Mouse (Mus musculus) forebrain, embryonic 16.5 days (tissue): ENCODE data around the gene Cyp11a1. TPM values are rescaled to one million over a fixed set of nuclear protein-coding genes. Genes with fewer than 3 reads are reported as not detected.

Experiments
- ATAC-seq: fragments of 200-750 bp; cut with Nextera tagmentation; 2 replicates; pipeline ENCODE4 v1.8.0; 2017; ENCODE audit warnings: mild to moderate bottlenecking, moderate library complexity
- H3K27ac ChIP-seq: fragments of 300-500 bp; sonication (generic); 2 replicates; pipeline ENCODE4 v1.5.1; 2014; ENCODE audit warnings: low read length, control low read depth
- H3K27me3 ChIP-seq: fragments of 300-500 bp; sonication (generic); replicated peaks from 2 replicates; pipeline ENCODE4 v1.6.1; 2014; ENCODE audit warnings: low read length; ENCODE audit not compliant: control insufficient read depth, insufficient read depth
- H3K36me3 ChIP-seq: fragments of 300-500 bp; sonication (generic); 2 replicates; pipeline ENCODE4 v1.6.1; 2014; ENCODE audit not compliant: control insufficient read depth, insufficient read depth
- H3K4me1 ChIP-seq: fragments of 300-500 bp; sonication (generic); replicated peaks from 2 replicates; pipeline ENCODE4 v1.6.1; 2014; ENCODE audit warnings: low read length; ENCODE audit not compliant: control insufficient read depth, insufficient read depth
- H3K4me2 ChIP-seq: fragments of 300-500 bp; sonication (generic); 2 replicates; pipeline ENCODE4 v1.6.1; 2014; ENCODE audit warnings: mild to moderate bottlenecking, low read length, control low read depth
- H3K4me3 ChIP-seq: fragments of 300-500 bp; sonication (generic); replicated peaks from 2 replicates; pipeline ENCODE4 v1.5.1; 2014; ENCODE audit warnings: mild to moderate bottlenecking, low read length, control low read depth
- H3K9ac ChIP-seq: fragments of 300-500 bp; sonication (generic); replicated peaks from 2 replicates; pipeline ENCODE4 v1.6.1; 2014; ENCODE audit warnings: low read depth, low read length, control low read depth
- H3K9me3 ChIP-seq: fragments of 300-500 bp; sonication (generic); 2 replicates; pipeline ENCODE4 v1.6.1; 2016; ENCODE audit warnings: low read length; ENCODE audit not compliant: control insufficient read depth
- WGBS: fragments of 180-500 bp; shearing (Covaris S2); extraction: QIAGEN DNeasy Blood & Tissue Kit; methylation state at CpG from one replicate; pipeline ENCODE4 v1.1.7; 2014; 5-methylcytosine and 5-hydroxymethylcytosine counted together
- polyA plus RNA-seq: library from polyadenylated mRNA; unstranded; fragments of >200 nt; fragmentation: Nextera tagmentation; extraction: Ambion mirVana; gene quantifications from 2 replicates; pipeline ENCODE4 v1.2.1, GENCODE M21; 2015

Gene Cyp11a1
- polyA plus RNA-seq, 1 experiment from 2014 or later: 0.66 TPM

DNA sequence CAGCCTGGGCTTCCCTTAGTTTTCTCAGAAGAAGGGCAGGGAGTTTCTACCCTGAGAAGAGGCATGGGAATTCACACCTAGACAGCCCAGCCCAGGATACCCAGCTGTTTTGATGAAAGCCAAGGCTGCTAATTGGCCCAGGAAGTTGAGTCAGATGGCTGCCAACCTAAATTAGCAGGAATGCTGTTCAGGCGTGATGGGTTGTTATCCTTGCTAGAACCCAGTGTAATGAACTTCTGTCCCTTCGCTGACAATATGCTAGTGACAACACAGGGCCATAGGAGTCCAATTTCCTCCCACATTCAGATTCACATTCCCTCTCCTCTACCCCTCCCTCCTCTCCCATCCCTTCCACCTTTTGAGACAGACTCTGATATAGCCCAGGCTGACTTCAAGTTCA lies 6.7 kb downstream of the Cyp11a1 start:
- Histone ChIP-seq H3K27ac (no peak overlapping the region), H3K9me3 (no peaks in the 10 kb centered on the region), H3K36me3 (no peaks in the 10 kb centered on the region), H3K4me1 (peaks cover 14% of the 10 kb centered on the region), H3K4me2 (no peak overlapping the region), H3K27me3 (no peaks in the 10 kb centered on the region), H3K9ac (no peak overlapping the region), H3K4me3 (no peak overlapping the region)
- WGBS: 25% methylated on average over 2 of the region's 2 CpGs
- ATAC-seq: peak; percentile 34

DNA sequence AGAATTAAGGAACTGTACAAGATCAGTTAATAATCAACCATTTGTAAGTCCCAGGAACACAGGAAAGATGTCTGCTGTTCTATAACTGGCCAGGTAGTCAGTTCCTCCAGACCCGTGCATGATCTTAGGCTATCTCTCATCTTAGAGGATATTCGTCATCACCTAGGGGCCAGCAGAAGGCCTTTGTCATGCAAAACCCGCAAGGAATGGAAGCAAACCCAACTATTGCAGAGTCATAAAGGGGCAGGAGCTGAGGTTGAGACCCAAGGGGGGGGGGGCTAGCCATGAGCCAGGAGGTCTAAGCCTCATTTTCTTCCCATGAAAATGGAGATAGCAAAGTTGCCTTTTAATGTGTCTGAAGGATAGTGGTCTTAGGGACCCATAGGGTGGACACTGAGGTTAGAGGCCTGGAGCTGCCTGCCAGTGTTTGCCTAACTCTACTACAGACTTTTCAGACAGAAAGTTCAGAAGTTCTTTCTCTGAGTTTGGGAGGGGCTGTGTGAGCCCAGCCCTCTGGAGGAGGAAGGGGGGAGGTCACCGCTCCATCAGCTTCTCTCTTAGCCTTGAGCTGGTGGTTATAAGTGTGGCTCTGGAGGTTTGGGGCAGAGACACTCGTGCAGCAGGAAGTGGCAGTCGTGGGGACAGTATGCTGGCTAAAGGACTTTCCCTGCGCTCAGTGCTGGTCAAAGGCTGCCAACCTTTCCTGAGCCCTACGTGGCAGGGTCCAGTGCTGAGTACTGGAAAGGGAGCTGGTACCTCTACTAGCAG lies 8.4 kb downstream of the Cyp11a1 start:
- Histone ChIP-seq H3K4me2 (no peak overlapping the region), H3K9me3 (no peaks in the 10 kb centered on the region), H3K9ac (no peak overlapping the region), H3K36me3 (no peaks in the 10 kb centered on the region), H3K27me3 (no peaks in the 10 kb centered on the region), H3K27ac (no peak overlapping the region), H3K4me3 (no peak overlapping the region), H3K4me1 (peaks cover under 1% of the 10 kb centered on the region)
- ATAC-seq: no peak
- 70% methylated on average over 8 of the region's 8 CpGs for WGBS

- no peaks in the 10 kb centered on the region; the same call in 1 of the 2 replicates for H3K4me1 ChIP-seq
- WGBS: 81% methylated on average over 6 of the region's 6 CpGs
These were observed 9.6 kb downstream of the Cyp11a1 start for GRCm38 (mm10) chr9:58015856-58016255.

DNA sequence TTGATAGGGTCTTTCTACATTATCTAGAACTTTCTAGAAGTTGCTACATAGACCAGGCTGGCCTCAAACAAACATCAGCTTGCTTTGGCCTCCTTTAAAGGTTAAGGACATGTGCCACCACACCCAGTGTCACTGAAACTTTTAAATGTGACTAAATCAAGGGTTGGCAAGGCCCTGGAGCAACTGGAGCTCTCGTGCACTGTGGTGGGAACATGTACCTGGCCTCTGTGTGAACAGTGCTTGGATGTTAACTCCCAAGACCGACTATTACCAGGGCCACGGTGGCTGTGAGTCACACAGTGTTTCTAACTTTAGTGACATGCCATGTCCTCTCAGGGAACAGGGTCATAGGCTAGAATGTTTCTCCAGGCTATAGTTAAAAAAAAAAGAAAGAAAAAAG lies 10.8 kb downstream of the Cyp11a1 start:
- ATAC-seq: no peak
- WGBS: 83% methylated on average over 3 of the region's 3 CpGs
- H3K9me3 ChIP-seq: no peaks in the 10 kb centered on the region
- H3K27ac ChIP-seq: no peak overlapping the region
- H3K36me3 ChIP-seq: no peaks in the 10 kb centered on the region
- no peaks in the 10 kb centered on the region for H3K27me3 ChIP-seq
- no peak overlapping the region for H3K9ac ChIP-seq
- no peaks in the 10 kb centered on the region; the same call in 1 of the 2 replicates for H3K4me1 ChIP-seq
- no peak overlapping the region for H3K4me2 ChIP-seq
- H3K4me3 ChIP-seq: no peak overlapping the region

More at GRCm38 (mm10) chr9:58015856-58016255, 9.6 kb downstream of the Cyp11a1 start:
- no peaks in the 10 kb centered on the region for H3K27me3 ChIP-seq
- ATAC-seq: no peak
- H3K4me2 ChIP-seq: no peak overlapping the region
- H3K36me3 ChIP-seq: no peaks in the 10 kb centered on the region
- no peak overlapping the region for H3K27ac ChIP-seq
- H3K9ac ChIP-seq: no peak overlapping the region
- H3K9me3 ChIP-seq: no peaks in the 10 kb centered on the region
- no peak overlapping the region for H3K4me3 ChIP-seq

- 93% methylated on average over 5 of the region's 5 CpGs for WGBS
- H3K27me3 ChIP-seq: no peaks in the 10 kb centered on the region
- ATAC-seq: no peak
- H3K9me3 ChIP-seq: no peaks in the 10 kb centered on the region
- no peak overlapping the region for H3K4me3 ChIP-seq
- H3K27ac ChIP-seq: no peak overlapping the region
- no peaks in the 10 kb centered on the region; the same call in 1 of the 2 replicates for H3K4me1 ChIP-seq
- H3K36me3 ChIP-seq: no peaks in the 10 kb centered on the region
- no peak overlapping the region for H3K4me2 ChIP-seq
- no peak overlapping the region for H3K9ac ChIP-seq
These were observed 12.2 kb downstream of the Cyp11a1 start for GRCm38 (mm10) chr9:58018385-58018784.

DNA sequence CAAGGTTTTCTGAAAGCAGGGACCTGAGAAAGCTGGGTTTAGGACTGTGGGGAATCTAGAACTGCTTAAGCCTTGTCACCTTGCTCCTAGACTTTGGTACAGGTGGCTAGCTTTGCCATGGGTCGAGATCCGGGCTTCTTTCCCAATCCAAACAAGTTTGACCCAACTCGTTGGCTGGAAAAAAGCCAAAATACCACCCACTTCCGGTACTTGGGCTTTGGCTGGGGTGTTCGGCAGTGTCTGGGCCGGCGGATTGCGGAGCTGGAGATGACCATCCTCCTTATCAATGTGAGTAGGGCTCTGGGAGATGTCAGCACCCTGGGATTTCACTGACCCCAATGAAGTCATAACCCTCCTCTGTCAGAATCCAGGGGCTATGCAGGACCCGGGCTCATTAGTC lies 19.8 kb downstream of the Cyp11a1 start:
- no peak overlapping the region for H3K4me2 ChIP-seq
- H3K27me3 ChIP-seq: no peaks in the 10 kb centered on the region
- H3K4me1 ChIP-seq: no peaks in the 10 kb centered on the region; the same call in 1 of the 2 replicates
- ATAC-seq: no peak
- no peak overlapping the region for H3K9ac ChIP-seq
- no peak overlapping the region for H3K27ac ChIP-seq
- no peaks in the 10 kb centered on the region for H3K9me3 ChIP-seq
- 88% methylated on average over 9 of the region's 9 CpGs for WGBS
- no peaks in the 10 kb centered on the region for H3K36me3 ChIP-seq
- H3K4me3 ChIP-seq: no peak overlapping the region

DNA sequence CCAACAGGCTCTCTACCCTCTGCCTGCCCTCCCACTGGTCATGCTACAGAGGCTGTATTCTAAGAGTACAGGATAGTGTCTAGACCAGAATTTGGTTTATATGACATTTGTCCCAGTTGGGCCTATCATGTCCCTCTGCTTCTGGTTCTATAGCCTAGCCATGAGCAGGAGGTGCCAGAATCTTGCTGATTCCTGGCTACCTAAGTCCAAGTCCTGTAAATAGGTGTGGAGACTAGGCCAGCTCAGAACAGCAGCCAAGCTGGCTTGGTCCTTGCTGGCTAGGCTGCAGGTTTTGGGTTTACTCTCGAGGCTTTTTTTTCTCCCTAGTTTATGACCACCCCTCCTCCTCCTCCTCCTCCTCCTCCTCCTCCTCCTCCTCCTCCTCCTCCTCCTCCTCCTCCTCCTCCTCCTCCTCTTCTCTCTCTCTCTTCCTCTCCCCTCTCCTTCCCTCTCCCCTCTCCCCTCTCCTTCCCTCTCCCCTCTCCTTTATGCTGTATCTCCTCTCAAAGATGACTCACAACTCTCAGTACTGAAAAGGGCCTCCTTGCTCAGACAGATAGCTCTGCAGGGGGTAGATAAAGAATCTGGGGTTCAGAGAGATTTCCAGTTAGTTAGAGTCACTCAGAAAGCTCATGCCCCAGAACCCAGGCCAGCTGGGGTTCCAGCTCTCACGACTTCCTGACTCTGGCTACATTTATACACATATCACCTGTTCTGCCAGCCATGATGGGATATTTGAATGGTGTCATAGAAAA lies 21.4 kb downstream of the Cyp11a1 start:
- Histone ChIP-seq H3K9me3 (no peaks in the 10 kb centered on the region), H3K27me3 (no peaks in the 10 kb centered on the region), H3K4me2 (no peak overlapping the region), H3K36me3 (no peaks in the 10 kb centered on the region), H3K27ac (no peak overlapping the region), H3K9ac (no peak overlapping the region), H3K4me1 (no peaks in the 10 kb centered on the region; the same call in 1 of the 2 replicates), H3K4me3 (no peak overlapping the region)
- WGBS: 71% methylated on average over 2 of the region's 2 CpGs
- ATAC-seq: no peak

DNA sequence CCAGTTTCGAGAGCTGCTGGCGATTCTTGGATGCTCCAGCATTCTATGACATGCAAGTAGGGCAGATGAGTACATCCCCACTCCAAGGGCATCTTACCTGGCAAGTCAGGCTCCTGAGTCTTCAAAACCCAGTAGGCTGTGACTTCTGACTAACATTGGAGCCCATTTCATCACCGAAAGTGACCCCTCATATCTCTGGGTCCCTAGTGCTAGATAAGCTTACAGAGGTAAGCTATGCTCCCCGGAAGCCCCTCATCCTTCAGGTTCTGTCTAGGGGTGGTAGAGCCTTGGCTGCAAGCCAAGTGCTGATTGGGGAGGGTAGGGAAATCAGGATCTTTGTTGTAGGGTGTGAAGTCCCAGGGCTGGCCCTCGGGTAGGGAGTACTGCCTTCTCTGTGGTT lies 22.6 kb downstream of the Cyp11a1 start:
- WGBS: 67% methylated on average over 5 of the region's 5 CpGs
- Histone ChIP-seq H3K4me2 (no peak overlapping the region), H3K27me3 (no peaks in the 10 kb centered on the region), H3K27ac (no peak overlapping the region), H3K9me3 (no peaks in the 10 kb centered on the region), H3K9ac (no peak overlapping the region), H3K36me3 (no peaks in the 10 kb centered on the region), H3K4me1 (no peaks in the 10 kb centered on the region; the same call in 1 of the 2 replicates), H3K4me3 (no peak overlapping the region)
- ATAC-seq: no peak

GRCm38 (mm10) chr9:58029635-58030034 lies 23.4 kb downstream of the Cyp11a1 start:
- Histone ChIP-seq H3K4me1 (no peaks in the 10 kb centered on the region; the same call in 1 of the 2 replicates), H3K27me3 (no peaks in the 10 kb centered on the region), H3K36me3 (no peaks in the 10 kb centered on the region), H3K4me2 (no peak overlapping the region), H3K9ac (no peak overlapping the region), H3K4me3 (no peak overlapping the region), H3K9me3 (no peaks in the 10 kb centered on the region), H3K27ac (no peak overlapping the region)
- WGBS: 90% methylated on average over 6 of the region's 6 CpGs
- no peak for ATAC-seq
